Mouse (Mus musculus): ENCODE measurements around the gene Gm38392. TPM values are rescaled to one million over a fixed set of nuclear protein-coding genes. Genes with fewer than 3 reads are reported as not detected.
"Not testable (repeated sequence)": the region's sequence is repeated elsewhere in the genome, so short reads cannot be mapped to it uniquely, and the experiment has no call there.

Gm38392 gene
- polyA plus RNA-seq, 1 experiment from 2014 or later, result not detected

- peak within 1 kb of the TSS; percentile 81 for H3K9ac ChIP-seq
- peak; percentile 99 for ATAC-seq (replicated peaks; ENCODE audit: insufficient number of reproducible peaks, insufficient read depth, low FRiP score, low read depth)
- whole genome bisulfite sequencing, result under 1% methylated on average over 44 of the region's 44 CpGs
Measured at GRCm38 (mm10) chr3:88296561-88297318, 9.7 kb upstream of the Gm38392 start, which contains the start of the genes Tsacc and Cct3. Gene Tsacc (minus strand): TSS chr3:88296999. Gene Cct3 (plus strand): TSS chr3:88297116.

GRCm38 (mm10) chr3:88296110-88296560 lies 9.1 kb upstream of the Gm38392 start:
- H3K27ac ChIP-seq, result peak overlapping the region; percentile 97
- H3K36me3 ChIP-seq, result peaks cover 19% of the 10 kb centered on the region
- no peak for ATAC-seq (replicated peaks; ENCODE audit: insufficient number of reproducible peaks, insufficient read depth, low FRiP score, low read depth)
- 1% methylated on average over 12 of the region's 12 CpGs for WGBS
- no peaks in the 10 kb centered on the region for H3K9me3 ChIP-seq (replicated peaks)
- H3K4me2 ChIP-seq, result peak overlapping the region; percentile 74
- peaks cover 19% of the 10 kb centered on the region for H3K4me1 ChIP-seq (replicated peaks)
- H3K9ac ChIP-seq, result peak overlapping the region; percentile 64
- H3K4me3 ChIP-seq, result peak overlapping the region; percentile 79
- no peaks in the 10 kb centered on the region for H3K27me3 ChIP-seq

More at GRCm38 (mm10) chr3:88296561-88297318, 9.7 kb upstream of the Gm38392 start, which contains the start of the genes Tsacc and Cct3:
- Histone ChIP-seq H3K36me3 (peaks cover 25% of the 10 kb centered on the region), H3K27me3 (no peaks in the 10 kb centered on the region), H3K4me2 (peak within 1 kb of the TSS; percentile 74), H3K27ac (peak within 1 kb of the TSS; percentile 97), H3K4me1 (replicated peaks) (peaks cover 19% of the 10 kb centered on the region), H3K9me3 (replicated peaks) (no peaks in the 10 kb centered on the region), H3K4me3 (peak within 1 kb of the TSS; percentile 79)

- H3K4me2 ChIP-seq, result peak overlapping the region; percentile 74; the same call in 1 of the 2 replicates
- H3K9me3 ChIP-seq (replicated peaks); H3K27ac ChIP-seq; H3K4me3 ChIP-seq; ATAC-seq (replicated peaks; ENCODE audit: insufficient number of reproducible peaks, insufficient read depth, low FRiP score, low read depth); H3K27me3 ChIP-seq: not testable (repeated sequence)
- 77% methylated on average over 1 of the region's 1 CpGs for WGBS
- H3K9ac ChIP-seq, result 0 out of 2 replicates have a peak overlapping the region, but pooled peaks have one; percentile 64
- peaks cover 10% of the 10 kb centered on the region for H3K36me3 ChIP-seq
- H3K4me1 ChIP-seq (replicated peaks), result peaks cover 19% of the 10 kb centered on the region
Measured at GRCm38 (mm10) chr3:88295272-88295671, 8.3 kb upstream of the Gm38392 start.

GRCm38 (mm10) chr3:88291970-88292369 lies 5.0 kb upstream of the Gm38392 start:
- 61% methylated on average over 4 of the region's 4 CpGs for WGBS
- ATAC-seq (replicated peaks; ENCODE audit: insufficient number of reproducible peaks, insufficient read depth, low FRiP score, low read depth), result no peak

GRCm38 (mm10) chr3:88288133-88288713 lies 1.2 kb upstream of the Gm38392 start:
- H3K4me1 ChIP-seq (replicated peaks); H3K36me3 ChIP-seq; H3K4me2 ChIP-seq; H3K9ac ChIP-seq; H3K27ac ChIP-seq; H3K9me3 ChIP-seq (replicated peaks); ATAC-seq (replicated peaks; ENCODE audit: insufficient number of reproducible peaks, insufficient read depth, low FRiP score, low read depth); H3K27me3 ChIP-seq; H3K4me3 ChIP-seq: not testable (repeated sequence)
- WGBS, result 63% methylated on average over 8 of the region's 10 CpGs

More at GRCm38 (mm10) chr3:88291970-88292369, 5.0 kb upstream of the Gm38392 start:
- H3K9ac ChIP-seq, result no peak overlapping the region
- H3K36me3 ChIP-seq, result no peaks in the 10 kb centered on the region
- no peaks in the 10 kb centered on the region for H3K9me3 ChIP-seq (replicated peaks)
- no peak overlapping the region for H3K27ac ChIP-seq
- H3K4me2 ChIP-seq, result no peak overlapping the region
- H3K4me1 ChIP-seq (replicated peaks), result peaks cover 7% of the 10 kb centered on the region; the same call in 1 of the 2 replicates
- H3K4me3 ChIP-seq, result no peak overlapping the region
- no peaks in the 10 kb centered on the region for H3K27me3 ChIP-seq

- H3K27ac ChIP-seq; H3K9me3 ChIP-seq (replicated peaks); H3K4me3 ChIP-seq; H3K9ac ChIP-seq; H3K4me2 ChIP-seq; ATAC-seq (replicated peaks; ENCODE audit: insufficient number of reproducible peaks, insufficient read depth, low FRiP score, low read depth); H3K27me3 ChIP-seq; H3K4me1 ChIP-seq (replicated peaks); H3K36me3 ChIP-seq: not testable (repeated sequence)
- 87% methylated on average over 2 of the region's 2 CpGs for WGBS
Measured at GRCm38 (mm10) chr3:88285565-88285895, 1.5 kb downstream of the Gm38392 start.

GRCm38 (mm10) chr3:88284815-88285564 lies 2.0 kb downstream of the Gm38392 start:
- not testable (repeated sequence) for H3K4me2 ChIP-seq; H3K27ac ChIP-seq; H3K9me3 ChIP-seq (replicated peaks); H3K4me3 ChIP-seq; H3K27me3 ChIP-seq; ATAC-seq (replicated peaks; ENCODE audit: insufficient number of reproducible peaks, insufficient read depth, low FRiP score, low read depth); H3K9ac ChIP-seq; H3K4me1 ChIP-seq (replicated peaks); H3K36me3 ChIP-seq
- WGBS, result 93% methylated on average over 14 of the region's 14 CpGs

- H3K9ac ChIP-seq; H3K36me3 ChIP-seq; H3K4me3 ChIP-seq; H3K4me2 ChIP-seq; H3K27me3 ChIP-seq; H3K9me3 ChIP-seq (replicated peaks); H3K27ac ChIP-seq; ATAC-seq (replicated peaks; ENCODE audit: insufficient number of reproducible peaks, insufficient read depth, low FRiP score, low read depth); H3K4me1 ChIP-seq (replicated peaks): not testable (repeated sequence)
- 65% methylated on average over 11 of the region's 11 CpGs for WGBS
Measured at GRCm38 (mm10) chr3:88281141-88281916, 5.7 kb downstream of the Gm38392 start.

- H3K27me3 ChIP-seq, result no peaks in the 10 kb centered on the region
- H3K36me3 ChIP-seq, result no peaks in the 10 kb centered on the region
- H3K27ac ChIP-seq, result no peak overlapping the region
- H3K9ac ChIP-seq, result no peak overlapping the region
- no peaks in the 10 kb centered on the region for H3K9me3 ChIP-seq (replicated peaks)
- no peaks in the 10 kb centered on the region for H3K4me1 ChIP-seq (replicated peaks)
- no peak overlapping the region for H3K4me2 ChIP-seq
- 92% methylated on average over 2 of the region's 2 CpGs for WGBS
- H3K4me3 ChIP-seq, result no peak overlapping the region
- ATAC-seq (replicated peaks; ENCODE audit: insufficient number of reproducible peaks, insufficient read depth, low FRiP score, low read depth), result no peak
Measured at GRCm38 (mm10) chr3:88280035-88280434, 7.0 kb downstream of the Gm38392 start.

- H3K4me1 ChIP-seq (replicated peaks), result no peaks in the 10 kb centered on the region
- no peak overlapping the region for H3K9ac ChIP-seq
- H3K4me2 ChIP-seq, result no peak overlapping the region
- 42% methylated on average over 7 of the region's 7 CpGs for WGBS
- no peak overlapping the region for H3K27ac ChIP-seq
- no peak for ATAC-seq (replicated peaks; ENCODE audit: insufficient number of reproducible peaks, insufficient read depth, low FRiP score, low read depth)
- no peaks in the 10 kb centered on the region for H3K9me3 ChIP-seq (replicated peaks)
- H3K36me3 ChIP-seq, result no peaks in the 10 kb centered on the region
- no peak overlapping the region for H3K4me3 ChIP-seq
- H3K27me3 ChIP-seq, result no peaks in the 10 kb centered on the region
Measured at GRCm38 (mm10) chr3:88276529-88277143, 10.4 kb downstream of the Gm38392 start.

Data from heart, embryonic 15.5 days (tissue).